Mouse (Mus musculus) thymus, adult 2 months (tissue): ENCODE results near the gene Stra6.

Experiments used
- CTCF ChIP-seq: fragments of 200-500 bp; IDR thresholded peaks from 2 replicates; pipeline ENCODE4 v1.5.1; 2012; ENCODE audit warnings: mild to moderate bottlenecking, control low read depth, low read length, moderate library complexity, borderline replicate concordance; ENCODE audit not compliant: control insufficient read depth, poor library complexity, insufficient read depth; ENCODE audit errors: extremely low read depth
- POLR2A ChIP-seq: fragments of 200-500 bp; IDR thresholded peaks from 2 replicates; pipeline ENCODE4 v1.6.1; 2012; ENCODE audit warnings: mild to moderate bottlenecking, low read length, control low read depth, moderate library complexity; ENCODE audit not compliant: control insufficient read depth, poor library complexity, insufficient read depth; ENCODE audit errors: extremely low read depth

- TF ChIP-seq CTCF, result no peak
- TF ChIP-seq POLR2A, result no peak
Observed at GRCm38 (mm10) chr9:58085074-58085473, 21.5 kb downstream of the Stra6 start.
